Mouse (Mus musculus): ENCODE data around the gene Gm3164. TPM values are rescaled to one million over a fixed set of nuclear protein-coding genes. Genes with fewer than 3 reads are reported as not detected.
"Not testable (repeated sequence)": the region's sequence is repeated elsewhere in the genome, so short reads cannot be mapped to it uniquely, and the experiment has no call there.

Gene Gm3164
- polyA plus RNA-seq (2014; fragmentation: Nextera tagmentation; extraction: Ambion mirVana), result 0.73 and 1.3 TPM in 2 replicates

- Histone ChIP-seq H3K4me2 (replicated peaks; ENCODE audit: low read depth, low read length) (peak within 1 kb of the TSS; percentile 49), H3K9ac (ENCODE audit: low read depth, low read length) (peak within 1 kb of the TSS; percentile 19; the same call in 1 of the 2 replicates), H3K4me3 (ENCODE audit: low read depth, low read length) (peak within 1 kb of the TSS; percentile 35)
- not testable (repeated sequence) for H3K27ac ChIP-seq (ENCODE audit: low read depth, low read length); H3K9me3 ChIP-seq (ENCODE audit: control insufficient read depth, low read length); H3K4me1 ChIP-seq (replicated peaks; ENCODE audit: control insufficient read depth, insufficient read depth, low read length); H3K36me3 ChIP-seq (ENCODE audit: control insufficient read depth, insufficient read depth, low read length); ATAC-seq (ENCODE audit: low FRiP score); H3K27me3 ChIP-seq (ENCODE audit: control insufficient read depth, insufficient read depth, low read length)
- DNase-seq (ENCODE audit: low spot score), result peak; percentile 43
- 3% methylated on average over 20 of the region's 59 CpGs for WGBS
These were observed at the start of gene Gm3164 for GRCm38 (mm10) chr14:4414965-4415835. Gene Gm3164, plus strand, starts transcription at chr14:4415448.

DNA sequence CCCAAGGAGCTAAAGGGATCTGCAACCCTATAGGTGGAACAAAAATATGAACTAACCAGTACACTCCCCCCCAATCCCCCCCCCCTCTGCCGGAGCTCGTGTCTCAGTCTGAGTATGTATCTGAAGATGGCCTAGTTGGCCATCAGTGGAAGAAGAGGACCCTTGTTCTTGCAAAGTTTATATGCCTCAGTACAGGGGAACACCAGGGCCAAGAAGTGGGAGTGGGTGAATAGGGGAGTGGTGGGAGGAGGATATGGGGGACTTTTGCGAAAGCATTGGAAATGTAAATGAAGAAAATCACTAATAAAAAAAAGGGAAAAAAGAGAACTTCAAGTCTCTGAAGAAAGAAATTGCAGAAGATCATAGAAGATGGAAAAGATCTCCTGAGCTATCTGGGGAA lies 46.3 kb upstream of the Gm3164 start:
- H3K9me3 ChIP-seq (ENCODE audit: control insufficient read depth, low read length); H3K36me3 ChIP-seq (ENCODE audit: control insufficient read depth, insufficient read depth, low read length); H3K4me1 ChIP-seq (replicated peaks; ENCODE audit: control insufficient read depth, insufficient read depth, low read length); H3K27me3 ChIP-seq (ENCODE audit: control insufficient read depth, insufficient read depth, low read length); H3K4me2 ChIP-seq (replicated peaks; ENCODE audit: low read depth, low read length); H3K4me3 ChIP-seq (ENCODE audit: low read depth, low read length); DNase-seq (ENCODE audit: low spot score); H3K27ac ChIP-seq (ENCODE audit: low read depth, low read length); ATAC-seq (ENCODE audit: low FRiP score); H3K9ac ChIP-seq (ENCODE audit: low read depth, low read length): not testable (repeated sequence)
- WGBS, result 86% methylated on average over 3 of the region's 3 CpGs

- H3K4me3 ChIP-seq (ENCODE audit: low read depth, low read length); DNase-seq (ENCODE audit: low spot score); H3K27ac ChIP-seq (ENCODE audit: low read depth, low read length); H3K9me3 ChIP-seq (ENCODE audit: control insufficient read depth, low read length); H3K27me3 ChIP-seq (ENCODE audit: control insufficient read depth, insufficient read depth, low read length); H3K4me1 ChIP-seq (replicated peaks; ENCODE audit: control insufficient read depth, insufficient read depth, low read length); H3K36me3 ChIP-seq (ENCODE audit: control insufficient read depth, insufficient read depth, low read length); ATAC-seq (ENCODE audit: low FRiP score); H3K9ac ChIP-seq (ENCODE audit: low read depth, low read length); H3K4me2 ChIP-seq (replicated peaks; ENCODE audit: low read depth, low read length): not testable (repeated sequence)
- WGBS, result 87% methylated on average over 3 of the region's 3 CpGs
These were observed 45.6 kb upstream of the Gm3164 start for GRCm38 (mm10) chr14:4369691-4370090.

DNA sequence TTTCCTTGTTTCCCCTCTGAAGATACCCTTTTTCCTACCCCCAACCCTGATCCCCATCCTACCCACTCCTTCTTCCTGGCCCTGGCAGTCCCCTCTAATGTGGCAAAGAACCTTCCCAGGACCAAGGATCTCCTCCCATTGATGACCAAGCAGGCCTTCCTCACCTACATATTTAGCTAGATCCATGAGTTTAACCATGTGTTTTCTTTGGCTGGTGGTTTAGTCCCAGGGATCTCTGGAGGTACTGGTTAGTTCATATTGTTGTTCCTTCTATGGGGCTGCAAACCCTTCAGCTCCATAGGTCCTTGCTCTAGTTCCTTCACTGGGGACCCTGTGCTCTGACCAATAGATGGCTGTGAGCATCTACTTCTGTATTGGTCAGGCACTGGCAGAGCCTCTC lies 37.4 kb upstream of the Gm3164 start:
- H3K36me3 ChIP-seq (ENCODE audit: control insufficient read depth, insufficient read depth, low read length); H3K9ac ChIP-seq (ENCODE audit: low read depth, low read length); H3K27me3 ChIP-seq (ENCODE audit: control insufficient read depth, insufficient read depth, low read length); H3K27ac ChIP-seq (ENCODE audit: low read depth, low read length); H3K4me1 ChIP-seq (replicated peaks; ENCODE audit: control insufficient read depth, insufficient read depth, low read length); H3K4me3 ChIP-seq (ENCODE audit: low read depth, low read length); DNase-seq (ENCODE audit: low spot score); ATAC-seq (ENCODE audit: low FRiP score); H3K4me2 ChIP-seq (replicated peaks; ENCODE audit: low read depth, low read length); H3K9me3 ChIP-seq (ENCODE audit: control insufficient read depth, low read length): not testable (repeated sequence)

GRCm38 (mm10) chr14:4385606-4386005 lies 29.6 kb upstream of the Gm3164 start:
- H3K4me2 ChIP-seq (replicated peaks; ENCODE audit: low read depth, low read length); H3K4me1 ChIP-seq (replicated peaks; ENCODE audit: control insufficient read depth, insufficient read depth, low read length); H3K9ac ChIP-seq (ENCODE audit: low read depth, low read length); H3K36me3 ChIP-seq (ENCODE audit: control insufficient read depth, insufficient read depth, low read length); ATAC-seq (ENCODE audit: low FRiP score); DNase-seq (ENCODE audit: low spot score); H3K9me3 ChIP-seq (ENCODE audit: control insufficient read depth, low read length); H3K4me3 ChIP-seq (ENCODE audit: low read depth, low read length); H3K27ac ChIP-seq (ENCODE audit: low read depth, low read length); H3K27me3 ChIP-seq (ENCODE audit: control insufficient read depth, insufficient read depth, low read length): not testable (repeated sequence)

DNA sequence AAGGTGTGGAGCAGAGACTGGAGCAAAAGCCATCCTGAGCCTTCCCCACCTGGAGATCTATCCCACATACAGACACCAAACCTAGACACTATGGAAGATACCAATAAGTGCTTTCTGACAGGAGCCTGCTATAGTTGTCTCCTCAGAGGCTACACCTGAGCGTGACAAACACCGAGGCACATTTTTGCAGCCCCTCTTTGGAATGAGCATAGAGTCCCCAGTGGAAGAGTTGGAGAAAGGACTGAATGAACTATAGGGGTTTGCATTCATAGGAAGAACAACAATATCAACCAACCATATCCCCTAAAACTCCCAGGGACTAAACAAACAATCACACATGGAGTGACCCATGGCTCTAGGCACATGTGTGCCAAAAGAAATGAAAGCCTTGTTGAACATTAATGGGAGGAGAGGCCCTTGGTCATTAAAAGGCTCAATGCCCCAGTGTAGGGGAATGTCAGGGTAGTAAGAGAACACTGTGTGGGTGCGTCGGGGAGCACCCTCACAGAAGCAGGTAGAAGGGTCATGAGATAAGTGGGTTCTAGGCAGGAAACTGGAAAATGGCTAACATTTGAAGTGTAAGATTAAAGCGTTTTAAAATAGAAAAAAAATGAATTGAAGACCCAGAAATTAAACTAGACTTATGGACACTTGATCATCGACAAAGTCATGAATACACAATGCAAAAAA lies 22.3 kb upstream of the Gm3164 start:
- H3K9me3 ChIP-seq (ENCODE audit: control insufficient read depth, low read length); H3K27me3 ChIP-seq (ENCODE audit: control insufficient read depth, insufficient read depth, low read length); H3K4me3 ChIP-seq (ENCODE audit: low read depth, low read length); H3K27ac ChIP-seq (ENCODE audit: low read depth, low read length); H3K4me2 ChIP-seq (replicated peaks; ENCODE audit: low read depth, low read length); H3K9ac ChIP-seq (ENCODE audit: low read depth, low read length); H3K4me1 ChIP-seq (replicated peaks; ENCODE audit: control insufficient read depth, insufficient read depth, low read length); DNase-seq (ENCODE audit: low spot score); ATAC-seq (ENCODE audit: low FRiP score); H3K36me3 ChIP-seq (ENCODE audit: control insufficient read depth, insufficient read depth, low read length): not testable (repeated sequence)
- 95% methylated on average over 4 of the region's 6 CpGs for WGBS

DNA sequence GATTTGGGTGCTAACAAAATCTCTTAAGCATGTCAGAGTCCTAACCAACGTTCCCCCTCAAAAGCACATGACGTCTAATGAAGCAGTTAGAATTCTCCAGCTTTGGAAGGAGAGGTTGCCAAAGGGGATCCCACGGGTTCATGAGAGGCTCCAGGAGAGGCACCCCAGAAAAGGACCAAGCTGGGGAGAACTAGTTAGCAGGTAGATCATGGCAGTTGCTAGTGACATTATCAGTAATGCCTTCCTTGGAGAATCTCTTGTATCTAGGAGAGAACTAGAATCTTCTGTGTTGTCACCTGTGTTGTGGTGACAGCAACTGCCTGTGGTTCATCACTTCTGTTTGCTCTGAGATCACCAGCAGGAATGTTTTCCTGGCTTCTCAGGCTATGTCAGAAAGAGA lies 18.0 kb upstream of the Gm3164 start, which contains the start of gene Gm3159:
Gene Gm3159, plus strand, starts transcription at position 301 of the 400 bp plus-strand sequence.
- 60% methylated on average over 1 of the region's 3 CpGs for WGBS
- not testable (repeated sequence) for ATAC-seq (ENCODE audit: low FRiP score); H3K9me3 ChIP-seq (ENCODE audit: control insufficient read depth, low read length)

DNA sequence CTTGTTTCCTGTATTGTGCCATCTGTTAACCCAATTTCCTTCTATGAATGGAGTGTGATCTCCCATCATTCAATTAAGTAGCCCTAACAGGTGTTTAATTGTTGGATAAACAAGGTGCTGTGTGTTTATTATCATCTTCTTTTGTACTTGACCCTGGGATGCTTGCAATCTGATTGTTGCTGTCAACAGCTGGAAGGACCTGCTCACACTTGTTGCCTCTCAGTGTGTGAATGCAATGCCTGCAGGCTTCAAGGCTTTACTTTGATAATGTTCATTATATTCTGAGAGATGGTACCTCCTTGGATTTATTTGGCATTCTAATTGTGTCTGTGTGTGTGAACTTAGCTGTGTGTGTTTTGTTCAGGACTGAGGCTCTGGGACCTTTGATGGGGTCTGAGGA lies 16.6 kb upstream of the Gm3164 start:
- H3K27ac ChIP-seq (ENCODE audit: low read depth, low read length); H3K4me1 ChIP-seq (replicated peaks; ENCODE audit: control insufficient read depth, insufficient read depth, low read length); H3K4me3 ChIP-seq (ENCODE audit: low read depth, low read length); ATAC-seq (ENCODE audit: low FRiP score); H3K36me3 ChIP-seq (ENCODE audit: control insufficient read depth, insufficient read depth, low read length); H3K9me3 ChIP-seq (ENCODE audit: control insufficient read depth, low read length); DNase-seq (ENCODE audit: low spot score); H3K27me3 ChIP-seq (ENCODE audit: control insufficient read depth, insufficient read depth, low read length); H3K9ac ChIP-seq (ENCODE audit: low read depth, low read length); H3K4me2 ChIP-seq (replicated peaks; ENCODE audit: low read depth, low read length): not testable (repeated sequence)

More for the DNA sequence above, 18.0 kb upstream of the Gm3164 start, which contains the start of gene Gm3159:
- not testable (repeated sequence) for H3K9ac ChIP-seq (ENCODE audit: low read depth, low read length); H3K4me1 ChIP-seq (replicated peaks; ENCODE audit: control insufficient read depth, insufficient read depth, low read length); H3K4me3 ChIP-seq (ENCODE audit: low read depth, low read length); H3K27me3 ChIP-seq (ENCODE audit: control insufficient read depth, insufficient read depth, low read length); H3K36me3 ChIP-seq (ENCODE audit: control insufficient read depth, insufficient read depth, low read length); H3K27ac ChIP-seq (ENCODE audit: low read depth, low read length); DNase-seq (ENCODE audit: low spot score); H3K4me2 ChIP-seq (replicated peaks; ENCODE audit: low read depth, low read length)
